ENCODE assay signal across 15 mouse cellular contexts in genomic region chr11:45592890-45593642, GRCm38 (mm10).
A peak's percentile ranks its signal among the peaks of the same experiment; 100 is the strongest.
DNase-seq lines count a peak whose midpoint lies in the region; ATAC-seq and TF ChIP-seq lines count a peak whose summit lies in the region.
"Had no signal": no experiment of that assay in that cellular context is flagged by ENCODE, and none has a peak within 500 bp of the region (broad histone marks: within the 10 kb centered on the region; RNA-seq: fewer than 3 reads in every experiment).

No protein-coding gene starts in this region.

- H3K4me3 ChIP-seq in midbrain, embryonic 13.5 days (replicated peaks): no peak overlapping the region
- no peak overlapping the region for H3K4me3 ChIP-seq in midbrain, embryonic 11.5 days (ENCODE audit: low read depth, low read length)
- H3K4me3 ChIP-seq in hindbrain, postnatal 0 days (ENCODE audit: low read length): no peak overlapping the region
- no peak overlapping the region for H3K4me3 ChIP-seq in neural tube, embryonic 14.5 days (ENCODE audit: low read depth, low read length)
- H3K4me3 ChIP-seq: heart, embryonic 13.5 days; liver, embryonic 13.5 days; midbrain, embryonic 12.5 days had no signal

- H3K27me3 ChIP-seq in midbrain, embryonic 13.5 days: no peaks in the 10 kb centered on the region
- H3K27me3 ChIP-seq in midbrain, embryonic 11.5 days (ENCODE audit: control insufficient read depth, insufficient read depth, low read length): no peaks in the 10 kb centered on the region
- no peaks in the 10 kb centered on the region for H3K27me3 ChIP-seq in hindbrain, postnatal 0 days (ENCODE audit: insufficient read depth, low read length)
- no peaks in the 10 kb centered on the region for H3K27me3 ChIP-seq in neural tube, embryonic 14.5 days (ENCODE audit: control insufficient read depth, insufficient read depth, low read length)
- H3K27me3 ChIP-seq: heart, embryonic 13.5 days; liver, embryonic 13.5 days; midbrain, embryonic 12.5 days had no signal

- DNase-seq in cerebellum, postnatal 10 days: peak; percentile 32 to 52
- DNase-seq in cerebellum, adult 11-12 months: no peak
- no peak for DNase-seq in midbrain, embryonic 11.5 days (ENCODE audit: low spot score, missing footprints)
- DNase-seq in hindbrain, postnatal 0 days (ENCODE audit: low spot score): peak; percentile 37
- DNase-seq in spleen, postnatal 36 days (ENCODE audit: low spot score in 2 of 2): no peak
- DNase-seq in natural killer cell, adult 2 months (ENCODE audit: low spot score in 2 of 2): no peak
- DNase-seq: cerebellum, adult 9-11 months; kidney, adult 9 months; liver, embryonic 13.5 days; right cerebral cortex, postnatal 14 days had no signal

- H3K9ac ChIP-seq in midbrain, embryonic 13.5 days (replicated peaks): no peak overlapping the region
- H3K9ac ChIP-seq in midbrain, embryonic 11.5 days (ENCODE audit: low read length): no peak overlapping the region
- H3K9ac ChIP-seq in hindbrain, postnatal 0 days (replicated peaks; ENCODE audit: low read length): no peak overlapping the region
- no peak overlapping the region for H3K9ac ChIP-seq in neural tube, embryonic 14.5 days (replicated peaks; ENCODE audit: low read depth, low read length)
- H3K9ac ChIP-seq: heart, embryonic 13.5 days; liver, embryonic 13.5 days; midbrain, embryonic 12.5 days had no signal

- ATAC-seq in midbrain, embryonic 13.5 days: no peak
- no peak for ATAC-seq in midbrain, embryonic 11.5 days (ENCODE audit: low FRiP score)
- 0 out of 2 replicates have a peak, but pooled peaks have one; percentile 43 for ATAC-seq in hindbrain, postnatal 0 days
- ATAC-seq in neural tube, embryonic 14.5 days (ENCODE audit: low read depth): peak; percentile 44; the same call in 1 of the 2 replicates
- ATAC-seq: lung, postnatal 0 days had no signal

- H3K27ac ChIP-seq in midbrain, embryonic 13.5 days: 0 out of 2 replicates have a peak overlapping the region, but pooled peaks have one; percentile 25
- H3K27ac ChIP-seq in midbrain, embryonic 11.5 days (ENCODE audit: low read depth, low read length): no peak overlapping the region
- H3K27ac ChIP-seq in hindbrain, postnatal 0 days: peak overlapping the region; percentile 20; the same call in 1 of the 2 replicates
- 0 out of 2 replicates have a peak overlapping the region, but pooled peaks have one; percentile 36 for H3K27ac ChIP-seq in neural tube, embryonic 14.5 days (ENCODE audit: low read depth, low read length)
- H3K27ac ChIP-seq: heart, embryonic 13.5 days; liver, embryonic 13.5 days; midbrain, embryonic 12.5 days had no signal

- WGBS in midbrain, embryonic 13.5 days: 60% methylated on average over 11 of the region's 11 CpGs
- WGBS in midbrain, embryonic 11.5 days: 68% methylated on average over 11 of the region's 11 CpGs
- 41% methylated on average over 11 of the region's 11 CpGs for WGBS in hindbrain, postnatal 0 days
- whole genome bisulfite sequencing in neural tube, embryonic 14.5 days: 27% methylated on average over 11 of the region's 11 CpGs

- no peak for TF ChIP-seq CTCF in hindbrain, postnatal 0 days (IDR thresholded peaks at IDR 0.05; ENCODE audit: low read depth)

- H3K36me3 ChIP-seq in midbrain, embryonic 13.5 days: no peaks in the 10 kb centered on the region
- no peaks in the 10 kb centered on the region for H3K36me3 ChIP-seq in midbrain, embryonic 11.5 days (ENCODE audit: control insufficient read depth, insufficient read depth, low read length)
- no peaks in the 10 kb centered on the region for H3K36me3 ChIP-seq in hindbrain, postnatal 0 days (ENCODE audit: insufficient read depth, low read length)
- H3K36me3 ChIP-seq in neural tube, embryonic 14.5 days (ENCODE audit: control insufficient read depth, insufficient read depth, low read length): no peaks in the 10 kb centered on the region
- H3K36me3 ChIP-seq: heart, embryonic 13.5 days; liver, embryonic 13.5 days; midbrain, embryonic 12.5 days had no signal

- peaks cover 6% of the 10 kb centered on the region for H3K4me1 ChIP-seq in midbrain, embryonic 13.5 days (replicated peaks)
- no peaks in the 10 kb centered on the region for H3K4me1 ChIP-seq in midbrain, embryonic 11.5 days (ENCODE audit: control insufficient read depth, insufficient read depth, low read length)
- peaks cover 5% of the 10 kb centered on the region; the same call in 1 of the 2 replicates for H3K4me1 ChIP-seq in hindbrain, postnatal 0 days (ENCODE audit: insufficient read depth, low read length)
- peaks cover 5% of the 10 kb centered on the region; the same call in 1 of the 2 replicates for H3K4me1 ChIP-seq in neural tube, embryonic 14.5 days (ENCODE audit: control insufficient read depth, insufficient read depth, low read length)
- H3K4me1 ChIP-seq: heart, embryonic 13.5 days; liver, embryonic 13.5 days had no signal

- no peak overlapping the region for H3K4me2 ChIP-seq in midbrain, embryonic 13.5 days (replicated peaks)
- no peak overlapping the region for H3K4me2 ChIP-seq in midbrain, embryonic 11.5 days
- no peak overlapping the region for H3K4me2 ChIP-seq in hindbrain, postnatal 0 days (ENCODE audit: low read depth, low read length)
- no peak overlapping the region for H3K4me2 ChIP-seq in neural tube, embryonic 14.5 days (ENCODE audit: low read depth, low read length)
- H3K4me2 ChIP-seq: heart, embryonic 13.5 days; liver, embryonic 13.5 days; midbrain, embryonic 12.5 days had no signal

- H3K9me3 ChIP-seq in midbrain, embryonic 13.5 days: no peaks in the 10 kb centered on the region
- no peaks in the 10 kb centered on the region for H3K9me3 ChIP-seq in midbrain, embryonic 11.5 days (ENCODE audit: control insufficient read depth, low read length)
- no peaks in the 10 kb centered on the region for H3K9me3 ChIP-seq in hindbrain, postnatal 0 days (ENCODE audit: low read length)
- H3K9me3 ChIP-seq in neural tube, embryonic 14.5 days (ENCODE audit: control insufficient read depth, low read length): no peaks in the 10 kb centered on the region
- H3K9me3 ChIP-seq: heart, embryonic 13.5 days; liver, embryonic 13.5 days; midbrain, embryonic 12.5 days had no signal

Comparison
In these comparisons a context has a peak if more than half of its experiments do, and no peak if none do; other contexts are left out.
1. DNase-seq: peak in cerebellum, postnatal 10 days (2 of 2) and hindbrain, postnatal 0 days (single experiment); none in cerebellum, adult 11-12 months (single experiment), midbrain, embryonic 11.5 days (single experiment), spleen, postnatal 36 days (0 of 2) and natural killer cell, adult 2 months (0 of 2).
2. ATAC-seq: peak in hindbrain, postnatal 0 days (single experiment) and neural tube, embryonic 14.5 days (single experiment); none in midbrain, embryonic 13.5 days (single experiment) and midbrain, embryonic 11.5 days (single experiment).